Mouse (Mus musculus) E14TG2a.4 (cell line): Measurements from ENCODE around the gene Cacna1g.

Source experiments
- CTCF ChIP-seq: conservative IDR thresholded peaks from 2 replicates; pipeline ENCODE4 v1.5.1; 2014; ENCODE audit warnings: low read length
- POU5F1 ChIP-seq: IDR thresholded peaks from 2 replicates; pipeline ENCODE4 v1.6.1; 2014; ENCODE audit warnings: low read length, borderline replicate concordance

GRCm38 (mm10) chr11:94428091-94428835, 45.7 kb downstream of the Cacna1g start:
- TF ChIP-seq CTCF, result no peak
- TF ChIP-seq POU5F1, result no peak
